ENCODE assay signal across 8 mouse cellular contexts in the genomic region with DNA sequence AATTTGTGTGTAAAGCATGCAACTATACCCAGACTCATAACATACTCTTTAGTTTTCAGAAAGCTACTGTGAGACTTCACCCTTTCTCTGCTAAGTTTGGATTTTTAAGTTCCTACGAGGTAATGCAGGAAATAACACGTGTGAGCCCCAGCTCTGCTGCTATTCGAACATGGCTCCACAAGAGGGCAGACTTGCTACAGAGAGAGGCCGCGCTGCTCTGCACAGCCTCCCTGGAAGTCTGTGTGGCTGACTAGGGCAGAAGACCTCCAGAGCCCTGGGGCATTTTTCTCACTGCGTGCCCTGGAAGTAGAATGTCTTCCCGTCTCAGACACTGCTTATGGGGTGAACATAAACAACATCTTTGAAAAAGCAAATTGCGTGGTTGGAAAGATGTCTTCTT.
A peak's percentile ranks its signal among the peaks of the same experiment; 100 is the strongest.
DNase-seq lines count a peak whose midpoint lies in the region; ATAC-seq and TF ChIP-seq lines count a peak whose summit lies in the region.

No protein-coding gene starts in this region.

- H3K27ac ChIP-seq in forebrain, postnatal 0 days (ENCODE audit: low read depth, low read length): no peak overlapping the region
- H3K27ac ChIP-seq in liver, adult 2 months (replicated peaks; ENCODE audit: insufficient read depth, low read depth, low read length): no peak overlapping the region
- no peak overlapping the region for H3K27ac ChIP-seq in neural tube, embryonic 15.5 days (replicated peaks)

- no peak for TF ChIP-seq POLR2A in liver, adult 2 months (IDR thresholded peaks at IDR 0.05; ENCODE audit: extremely low read depth, insufficient read depth, low read length)

- 14% methylated on average over 8 of the region's 8 CpGs for WGBS in forebrain, postnatal 0 days
- WGBS in liver, adult 2 months: 25% methylated on average over 8 of the region's 8 CpGs
- 12% methylated on average over 8 of the region's 8 CpGs for WGBS in neural tube, embryonic 15.5 days

- no peak overlapping the region for H3K4me2 ChIP-seq in forebrain, postnatal 0 days (ENCODE audit: low read depth)
- no peak overlapping the region for H3K4me2 ChIP-seq in neural tube, embryonic 15.5 days

- peak; percentile 92 for TF ChIP-seq CTCF in forebrain, postnatal 0 days (IDR thresholded peaks at IDR 0.05; ENCODE audit: low read depth)
- peak; percentile 73 for TF ChIP-seq CTCF in liver, adult 2 months (IDR thresholded peaks at IDR 0.05; ENCODE audit: low read depth, low read length)

- DNase-seq in thymus, postnatal 0 days (ENCODE audit: low spot score): peak; percentile 32
- DNase-seq in thymus, adult 18-20 months: no peak
- peak; percentile 48 to 55 for DNase-seq in cerebellum, adult 18-20 months
- DNase-seq in forebrain, postnatal 0 days: peak; percentile 87
- DNase-seq in kidney, adult 9 months: peak; percentile 59
- peak; percentile 9 for DNase-seq in liver, adult 2 months (ENCODE audit: extremely low read depth, low read depth, low spot score)

- no peaks in the 10 kb centered on the region for H3K9me3 ChIP-seq in forebrain, postnatal 0 days (ENCODE audit: low read length)
- H3K9me3 ChIP-seq in neural tube, embryonic 15.5 days (replicated peaks): no peaks in the 10 kb centered on the region

- H3K9ac ChIP-seq in forebrain, postnatal 0 days: no peak overlapping the region
- no peak overlapping the region for H3K9ac ChIP-seq in liver, adult 2 months (ENCODE audit: low read depth, low read length)
- H3K9ac ChIP-seq in neural tube, embryonic 15.5 days (replicated peaks): no peak overlapping the region

- H3K36me3 ChIP-seq in forebrain, postnatal 0 days (ENCODE audit: insufficient read depth): no peaks in the 10 kb centered on the region
- no peaks in the 10 kb centered on the region for H3K36me3 ChIP-seq in liver, adult 2 months (ENCODE audit: control insufficient read depth, insufficient read depth, low read length)
- H3K36me3 ChIP-seq in neural tube, embryonic 15.5 days: no peaks in the 10 kb centered on the region

- no peaks in the 10 kb centered on the region for H3K79me2 ChIP-seq in liver, adult 2 months (ENCODE audit: control insufficient read depth, insufficient read depth, low read length)

- H3K27me3 ChIP-seq in forebrain, postnatal 0 days (ENCODE audit: insufficient read depth, low read length): no peaks in the 10 kb centered on the region; the same call in 1 of the 2 replicates
- no peaks in the 10 kb centered on the region for H3K27me3 ChIP-seq in liver, adult 2 months (ENCODE audit: control insufficient read depth, insufficient read depth, low read length)
- no peaks in the 10 kb centered on the region for H3K27me3 ChIP-seq in neural tube, embryonic 15.5 days (replicated peaks)

- no peak overlapping the region for H3K4me3 ChIP-seq in forebrain, postnatal 0 days (ENCODE audit: low read depth, low read length)
- no peak overlapping the region for H3K4me3 ChIP-seq in liver, adult 2 months (ENCODE audit: insufficient read depth, low read depth, low read length)
- no peak overlapping the region for H3K4me3 ChIP-seq in neural tube, embryonic 15.5 days (replicated peaks)

- no peaks in the 10 kb centered on the region for H3K4me1 ChIP-seq in forebrain, postnatal 0 days (ENCODE audit: insufficient read depth)
- H3K4me1 ChIP-seq in liver, adult 2 months (ENCODE audit: control insufficient read depth, insufficient read depth, low read length): no peaks in the 10 kb centered on the region
- peaks cover 2% of the 10 kb centered on the region; the same call in 1 of the 2 replicates for H3K4me1 ChIP-seq in neural tube, embryonic 15.5 days

- ATAC-seq in forebrain, postnatal 0 days: peak; percentile 91
- ATAC-seq in neural tube, embryonic 15.5 days (ENCODE audit: low FRiP score): peak; percentile 85
- no peak for ATAC-seq in activated CD4-positive, CD25-positive, alpha-beta regulatory T cell, adult 4 months

Comparison
In these comparisons a context has a peak if more than half of its experiments do, and no peak if none do; other contexts are left out.
1. DNase-seq: peak in thymus, postnatal 0 days (single experiment), cerebellum, adult 18-20 months (2 of 2), forebrain, postnatal 0 days (single experiment), kidney, adult 9 months (single experiment) and liver, adult 2 months (single experiment); none in thymus, adult 18-20 months (0 of 2).